Comparison of ENCODE assay signal across 33 mouse cellular contexts in genomic region chr16:87957449-87957848, GRCm38 (mm10).
"Had no signal": no experiment of that assay in that cellular context is flagged by ENCODE, and none has a peak within 500 bp of the region (broad histone marks: within the 10 kb centered on the region; RNA-seq: fewer than 3 reads in every experiment).

No protein-coding gene starts in this region.

- H3K4me2 ChIP-seq: limb, embryonic 12.5 days; limb, embryonic 13.5 days; limb, embryonic 15.5 days; liver, embryonic 11.5 days; liver, embryonic 12.5 days; liver, embryonic 13.5 days; liver, embryonic 15.5 days; lung, embryonic 14.5 days; lung, embryonic 15.5 days; midbrain, embryonic 11.5 days; midbrain, embryonic 12.5 days; midbrain, embryonic 13.5 days; midbrain, embryonic 15.5 days; neural tube, embryonic 12.5 days; neural tube, embryonic 13.5 days had no signal

- H3K4me1 ChIP-seq: limb, embryonic 10.5 days; limb, embryonic 15.5 days; liver, embryonic 12.5 days; liver, embryonic 15.5 days; lung, embryonic 15.5 days; megakaryocyte, embryonic 14.5 days; midbrain, embryonic 10.5 days; midbrain, embryonic 12.5 days; midbrain, embryonic 13.5 days; midbrain, embryonic 15.5 days; neural tube, embryonic 12.5 days; neural tube, embryonic 13.5 days had no signal

- H3K9ac ChIP-seq: limb, embryonic 12.5 days; limb, embryonic 13.5 days; limb, embryonic 15.5 days; liver, embryonic 12.5 days; liver, embryonic 13.5 days; liver, embryonic 14.5 days; liver, embryonic 15.5 days; liver, postnatal 0 days; lung, embryonic 14.5 days; lung, embryonic 15.5 days; midbrain, embryonic 12.5 days; midbrain, embryonic 13.5 days; midbrain, embryonic 15.5 days; neural tube, embryonic 12.5 days; neural tube, embryonic 13.5 days had no signal

- H3K36me3 ChIP-seq: limb, embryonic 10.5 days; limb, embryonic 12.5 days; limb, embryonic 13.5 days; limb, embryonic 15.5 days; liver, embryonic 12.5 days; liver, embryonic 13.5 days; liver, embryonic 15.5 days; lung, embryonic 15.5 days; midbrain, embryonic 10.5 days; midbrain, embryonic 12.5 days; midbrain, embryonic 13.5 days; midbrain, embryonic 15.5 days; neural tube, embryonic 12.5 days; neural tube, embryonic 13.5 days had no signal

- H3K4me3 ChIP-seq: limb, embryonic 10.5 days; limb, embryonic 12.5 days; limb, embryonic 13.5 days; limb, embryonic 15.5 days; liver, embryonic 12.5 days; liver, embryonic 13.5 days; liver, embryonic 15.5 days; lung, embryonic 15.5 days; megakaryocyte, embryonic 14.5 days; midbrain, embryonic 10.5 days; midbrain, embryonic 12.5 days; midbrain, embryonic 13.5 days; midbrain, embryonic 15.5 days; myocyte; neural tube, embryonic 12.5 days; neural tube, embryonic 13.5 days had no signal

- ATAC-seq: liver, embryonic 12.5 days; liver, postnatal 0 days; lung, postnatal 0 days; midbrain, embryonic 13.5 days; midbrain, embryonic 15.5 days; midbrain, embryonic 16.5 days had no signal

- H3K9me3 ChIP-seq: limb, embryonic 10.5 days; limb, embryonic 12.5 days; limb, embryonic 13.5 days; limb, embryonic 15.5 days; liver, embryonic 12.5 days; liver, embryonic 13.5 days; liver, embryonic 15.5 days; lung, embryonic 15.5 days; megakaryocyte, embryonic 14.5 days; midbrain, embryonic 10.5 days; midbrain, embryonic 12.5 days; midbrain, embryonic 13.5 days; midbrain, embryonic 15.5 days; neural tube, embryonic 12.5 days; neural tube, embryonic 13.5 days had no signal

- H3K27me3 ChIP-seq: limb, embryonic 12.5 days; limb, embryonic 13.5 days; limb, embryonic 15.5 days; liver, embryonic 12.5 days; liver, embryonic 13.5 days; liver, embryonic 15.5 days; lung, embryonic 15.5 days; megakaryocyte, embryonic 14.5 days; midbrain, embryonic 12.5 days; midbrain, embryonic 13.5 days; midbrain, embryonic 15.5 days; neural tube, embryonic 12.5 days; neural tube, embryonic 13.5 days had no signal

- DNase-seq: left cerebral cortex, postnatal 4 days; liver; liver, embryonic 13.5 days; liver, postnatal 0 days; lung, adult 18-20 months; lung, adult 2 months; lung, embryonic 14.5 days; lung, postnatal 10 days; lung, postnatal 14 days; lung, postnatal 36 days; lung, postnatal 4 days; midbrain, embryonic 14.5 days had no signal

- H3K27ac ChIP-seq: limb, embryonic 10.5 days; limb, embryonic 12.5 days; limb, embryonic 13.5 days; limb, embryonic 15.5 days; liver, embryonic 12.5 days; liver, embryonic 13.5 days; liver, embryonic 14.5 days; liver, embryonic 15.5 days; lung, embryonic 15.5 days; macrophage; midbrain, embryonic 10.5 days; midbrain, embryonic 12.5 days; midbrain, embryonic 13.5 days; midbrain, embryonic 15.5 days; neural tube, embryonic 12.5 days; neural tube, embryonic 13.5 days had no signal
